Mouse (Mus musculus) bone marrow, adult 2 months (tissue): ENCODE results near the gene Gm10974.

Experiments
- CTCF ChIP-seq: fragments of 200-500 bp; IDR thresholded peaks from 2 replicates; pipeline ENCODE4 v1.5.1; 2011; ENCODE audit warnings: low read length, control low read depth; ENCODE audit not compliant: control insufficient read depth, insufficient read depth
- POLR2A ChIP-seq: fragments of 200-500 bp; IDR thresholded peaks from 2 replicates; pipeline ENCODE4 v1.6.1; 2011; ENCODE audit warnings: low read depth, mild to moderate bottlenecking, control low read depth, low read length, borderline replicate concordance; ENCODE audit not compliant: control insufficient read depth

DNA sequence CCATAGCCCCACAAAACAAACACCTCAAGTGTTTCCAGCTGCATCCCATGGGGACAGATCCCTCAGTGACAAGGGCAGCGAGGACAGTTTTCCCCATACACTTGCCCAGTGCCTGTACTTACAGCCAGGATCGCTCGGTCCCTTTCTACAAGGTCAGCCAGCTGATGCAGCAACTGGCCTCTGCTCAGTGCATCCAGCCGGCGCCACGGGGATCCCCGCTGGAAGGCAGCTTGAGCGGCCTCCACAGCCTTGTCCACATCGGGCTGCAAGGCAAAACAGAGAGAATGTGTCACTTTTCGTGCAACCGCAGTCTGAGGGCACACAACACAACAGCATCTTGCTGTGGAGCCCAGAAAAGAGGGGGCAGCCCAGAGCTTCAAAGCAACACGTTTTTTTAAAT is 53.3 kb downstream of the Gm10974 start:
- TF ChIP-seq POLR2A (no peak), CTCF (no peak)
